Mouse (Mus musculus) 3134 (cell line): ENCODE data around the gene Phldb2.

ENCODE experiments used
- DNase-seq: peaks from one replicate; pipeline ENCODE4 v3.0.0-alpha.2; 2011; ENCODE audit warnings: low spot score; ENCODE audit not compliant: insufficient read length; ENCODE audit errors: extremely low read depth

Gene Phldb2

GRCm38 (mm10) chr16:45894998-45895397 lies 58.4 kb downstream of the Phldb2 start:
- DNase-seq, result no peak

DNA sequence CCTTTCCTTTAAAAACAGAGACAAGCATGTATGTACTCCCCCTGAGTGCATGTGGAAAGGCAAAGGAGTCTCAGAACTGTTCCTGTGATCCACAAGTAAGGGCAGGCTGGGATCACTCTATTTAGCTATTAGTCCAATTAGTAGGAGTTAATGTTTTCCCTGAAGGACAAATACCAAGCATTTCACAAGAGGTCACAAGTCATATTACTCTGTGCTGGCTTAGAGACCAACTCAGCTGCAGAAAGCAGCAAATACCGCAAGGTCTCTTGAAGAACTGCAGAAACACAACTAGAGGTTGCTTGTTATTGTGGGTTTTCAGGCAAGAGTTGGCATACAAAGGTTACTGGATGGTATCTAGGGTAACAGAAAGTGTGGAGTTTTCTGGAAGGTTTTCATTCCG lies 59.6 kb downstream of the Phldb2 start:
- no peak for DNase-seq

GRCm38 (mm10) chr16:45892928-45893327 lies 60.5 kb downstream of the Phldb2 start:
- DNase-seq, result peak; percentile 70

DNA sequence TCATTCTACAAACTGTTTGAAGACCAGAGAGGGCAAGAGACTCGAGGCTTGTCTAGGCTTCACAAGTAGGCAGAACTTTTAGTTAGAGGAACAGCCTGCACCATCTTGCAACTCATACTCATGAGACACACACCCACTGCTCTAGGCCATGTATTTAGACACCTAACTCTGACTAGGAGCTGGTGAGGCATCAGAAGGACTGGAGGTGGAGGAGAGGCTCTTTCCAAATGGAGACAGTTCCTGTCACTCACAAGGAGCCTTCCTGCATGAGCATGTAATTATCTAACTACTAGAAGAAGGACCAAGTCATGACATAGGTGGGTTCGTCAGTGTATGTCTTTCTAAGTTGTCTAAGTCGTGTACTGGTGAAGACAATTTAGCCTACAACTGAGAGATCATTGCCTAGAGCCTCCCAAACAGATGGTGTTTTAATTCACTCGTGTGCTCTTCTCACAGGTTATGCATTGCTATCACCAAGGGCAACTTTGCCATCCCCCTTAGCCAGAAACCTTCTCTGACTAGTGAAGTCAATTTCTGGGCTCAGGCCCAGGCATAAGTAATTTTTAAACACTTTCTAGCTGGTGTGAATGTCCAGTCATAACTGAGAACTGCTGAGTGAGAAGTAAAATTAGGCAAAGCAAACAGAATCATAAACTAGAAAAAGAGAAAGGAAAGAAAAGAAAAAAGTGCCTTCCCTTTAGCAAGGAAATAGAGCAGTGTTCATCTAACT lies 62.8 kb downstream of the Phldb2 start:
- no peak for DNase-seq

- DNase-seq, result no peak
Measured at GRCm38 (mm10) chr16:45889636-45890035, 63.8 kb downstream of the Phldb2 start.

- DNase-seq, result peak; percentile 45
Measured at GRCm38 (mm10) chr16:45886599-45886998, 66.8 kb downstream of the Phldb2 start.

DNA sequence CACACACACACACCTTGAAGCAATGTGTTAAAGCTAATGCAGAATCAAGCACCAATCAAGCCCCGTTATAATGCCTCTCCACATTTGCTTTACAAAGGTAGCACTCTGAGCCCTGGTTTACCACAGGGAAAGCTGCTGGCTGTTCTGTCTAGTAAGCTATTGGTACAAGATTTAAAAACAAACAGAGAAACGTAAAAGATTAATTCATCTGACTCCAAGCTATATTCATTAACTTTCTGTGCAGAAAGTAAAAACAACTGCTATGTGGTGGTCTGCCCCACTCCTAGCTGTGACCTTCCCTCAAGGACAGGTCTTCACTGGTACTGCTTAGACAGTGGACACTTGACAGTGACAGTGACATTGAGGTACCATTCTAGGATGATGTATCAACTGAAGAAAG lies 69.2 kb downstream of the Phldb2 start:
- no peak for DNase-seq

GRCm38 (mm10) chr16:45881177-45881832 lies 72.1 kb downstream of the Phldb2 start:
- DNase-seq, result no peak

DNA sequence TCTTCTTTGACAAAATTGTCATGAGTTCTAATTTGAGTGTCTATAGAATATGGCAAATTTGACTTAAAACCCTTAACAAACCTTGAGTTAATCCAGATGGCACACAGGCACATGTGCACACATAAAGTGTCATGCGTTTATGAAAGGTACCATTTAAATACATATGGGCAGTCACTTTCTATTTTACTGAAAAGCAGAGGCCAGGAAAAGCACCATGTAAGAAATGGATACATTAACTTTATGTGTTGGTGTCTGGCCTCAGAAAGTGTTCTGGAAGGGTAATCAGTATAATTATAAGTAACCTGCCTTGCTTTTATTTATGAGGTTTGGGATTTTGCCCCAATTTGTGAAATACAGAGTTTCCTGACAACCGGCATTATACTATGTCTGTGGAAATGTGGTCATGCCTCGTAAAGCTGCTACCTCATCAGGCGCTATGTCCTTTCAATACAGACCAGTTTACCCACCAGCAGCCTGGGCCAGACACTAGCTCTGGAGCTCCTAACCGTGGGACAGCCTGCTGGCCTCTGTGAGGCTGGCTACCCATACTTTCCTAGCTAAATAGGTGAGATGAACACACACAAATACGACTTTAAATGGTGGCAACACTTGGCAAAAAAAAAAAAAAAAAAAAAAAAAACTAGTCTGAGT lies 73.2 kb downstream of the Phldb2 start:
- DNase-seq, result no peak

DNA sequence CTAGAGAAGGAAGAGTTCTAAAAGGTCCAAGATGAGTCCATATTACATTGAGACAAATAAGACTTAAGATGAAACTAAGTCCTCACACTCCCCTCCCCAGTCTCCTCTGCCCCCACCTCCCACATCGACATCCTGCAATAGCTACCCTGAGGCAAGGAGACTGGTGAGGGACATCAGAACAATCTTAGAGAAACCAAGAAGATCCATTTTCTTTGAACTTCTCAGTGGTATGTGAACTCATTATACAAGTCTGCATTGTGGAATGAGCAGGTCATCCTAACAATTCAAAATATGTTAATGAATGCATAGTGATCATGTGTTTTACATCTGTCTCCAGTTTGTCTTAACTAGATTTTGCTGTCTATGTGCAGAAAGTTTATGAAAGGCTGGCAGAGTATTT lies 75.7 kb downstream of the Phldb2 start:
- DNase-seq, result no peak

- no peak for DNase-seq
Measured at GRCm38 (mm10) chr16:45877171-45877570, 76.2 kb downstream of the Phldb2 start.

DNA sequence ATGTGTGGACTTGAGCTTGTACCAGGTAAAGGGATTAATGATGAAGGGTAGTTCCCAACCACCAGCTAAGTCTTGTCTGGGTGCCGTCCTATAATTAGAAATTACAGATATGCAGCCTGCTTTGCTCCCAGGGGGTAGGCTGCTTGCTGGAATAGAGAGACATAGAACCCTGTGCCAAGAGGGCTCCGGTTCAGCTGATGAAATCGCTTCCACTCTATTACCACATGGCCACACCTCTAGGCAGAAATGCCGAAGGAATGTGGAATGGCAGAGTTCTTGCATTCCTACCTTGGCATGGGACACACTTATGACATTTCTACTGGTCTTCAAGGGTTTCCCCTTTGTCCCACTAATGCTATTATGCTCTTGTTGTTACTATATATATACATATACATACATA lies 80.0 kb downstream of the Phldb2 start:
- peak; percentile 64 for DNase-seq

DNA sequence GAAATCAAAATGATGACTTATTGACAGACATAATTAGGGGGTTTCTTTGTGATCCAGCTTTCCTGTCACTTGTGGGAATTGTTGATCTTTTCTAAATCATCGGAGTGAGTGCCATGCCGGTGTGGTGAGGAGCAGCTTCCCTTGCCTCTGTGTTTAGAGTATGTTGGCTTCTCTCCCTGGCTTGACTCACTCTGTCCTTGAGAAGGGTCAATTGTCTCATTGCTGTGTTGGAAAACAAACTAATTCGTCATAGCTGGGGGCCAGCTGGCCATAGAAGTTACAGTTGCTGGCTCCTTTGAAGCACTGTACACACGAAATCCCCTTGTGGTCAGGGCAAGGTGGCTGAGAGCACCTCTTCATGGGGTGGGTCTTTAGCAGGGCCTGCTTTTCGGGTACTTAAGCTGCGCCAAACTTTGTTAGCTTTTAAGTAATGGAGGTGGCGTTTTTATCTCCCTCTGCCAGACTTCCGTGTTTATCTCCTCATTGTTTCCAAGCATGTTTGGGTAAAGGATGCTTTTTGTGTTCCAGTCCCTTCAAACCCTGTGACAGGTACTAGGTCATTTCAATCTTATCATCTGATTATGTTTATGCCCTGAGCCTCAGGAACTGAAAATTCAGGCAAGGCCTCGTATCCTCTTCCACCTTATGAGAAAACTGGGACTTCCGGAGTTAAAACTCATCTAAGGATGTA lies 82.0 kb downstream of the Phldb2 start:
- DNase-seq, result peak; percentile 62

DNA sequence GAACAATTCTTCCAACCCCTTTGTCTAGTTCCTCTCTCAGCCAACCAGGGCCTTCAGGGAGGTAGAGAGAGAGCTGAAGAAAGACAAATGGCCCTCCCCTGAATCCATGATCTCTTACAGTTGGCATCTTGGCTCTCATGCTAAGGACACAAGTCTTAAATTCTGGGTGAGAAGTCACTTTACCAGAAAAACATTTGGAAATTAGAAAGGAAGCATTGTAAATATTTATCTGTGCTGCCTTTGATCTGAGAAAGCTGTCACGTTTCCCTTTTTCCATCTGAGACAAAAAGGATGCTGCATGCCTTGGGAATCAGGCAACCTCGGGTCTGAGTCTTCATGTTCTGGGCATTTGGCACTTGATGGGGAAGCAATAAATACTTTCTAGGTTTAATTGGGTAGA lies 82.7 kb downstream of the Phldb2 start:
- DNase-seq, result no peak

DNA sequence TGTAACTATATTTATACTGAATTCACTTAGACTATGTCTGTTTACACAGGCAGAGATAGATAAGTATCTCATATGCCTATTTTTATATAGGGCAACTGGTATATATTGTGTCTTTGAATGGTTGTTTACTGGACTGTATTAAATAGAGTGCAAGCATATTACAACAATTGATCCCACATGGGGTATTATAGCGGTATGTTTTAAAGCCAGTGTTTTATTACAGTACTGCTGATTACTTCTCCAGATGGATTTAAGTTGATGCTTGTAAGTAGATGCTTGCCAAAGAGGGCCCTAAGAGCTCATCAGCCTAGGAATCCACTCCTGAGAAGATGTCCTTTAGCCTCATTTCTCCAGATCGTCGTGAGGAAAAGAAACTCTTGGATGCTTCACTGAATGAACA lies 84.4 kb downstream of the Phldb2 start:
- DNase-seq, result no peak

DNA sequence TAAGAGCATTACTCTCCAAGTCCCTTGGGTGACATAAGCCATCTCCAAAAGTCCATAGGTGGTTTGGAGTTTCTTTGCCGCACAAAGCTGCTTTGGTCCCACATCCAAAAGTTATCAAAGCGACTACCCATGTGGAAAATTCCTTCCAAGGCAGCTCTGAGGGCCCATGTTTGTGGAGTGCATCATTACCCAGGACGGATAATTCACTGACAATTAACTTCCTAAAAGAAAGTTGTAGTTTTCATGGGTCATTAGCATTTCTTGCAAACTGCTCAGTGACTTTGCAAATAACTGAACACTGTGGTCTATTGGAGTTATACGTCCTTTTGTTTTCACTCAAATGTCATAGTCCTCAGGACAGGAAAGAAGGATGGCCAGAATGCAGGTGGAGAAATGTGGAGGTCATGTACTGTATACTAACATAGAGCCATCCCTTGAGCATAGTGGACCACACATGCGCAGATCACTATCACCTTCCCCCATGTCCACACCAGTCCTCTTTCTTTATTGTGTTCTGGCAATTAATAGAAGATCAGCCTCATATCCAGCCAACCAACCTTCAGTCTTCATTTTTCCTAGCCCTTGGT lies 96.0 kb downstream of the Phldb2 start:
- no peak for DNase-seq

- DNase-seq, result no peak
Measured at GRCm38 (mm10) chr16:45854499-45854898, 98.9 kb downstream of the Phldb2 start.

DNA sequence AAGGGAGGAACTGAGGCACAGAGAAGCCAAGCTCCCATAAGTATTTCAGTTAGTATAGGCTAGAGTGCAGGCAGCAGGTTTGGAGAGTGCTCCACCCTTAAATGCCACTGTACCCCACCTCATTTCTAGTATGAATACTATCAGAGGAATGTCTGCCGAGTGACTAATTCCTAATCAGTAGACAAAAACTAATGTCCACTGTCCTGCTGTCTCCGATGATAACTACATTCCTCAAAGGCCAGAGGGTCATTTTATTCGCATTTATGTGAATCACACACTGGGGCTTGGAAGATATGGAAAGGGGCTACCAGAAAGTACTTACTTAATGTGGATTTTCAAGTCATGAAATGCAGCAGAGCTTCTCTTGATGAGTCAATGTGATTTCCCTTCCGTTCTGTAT lies 104.4 kb downstream of the Phldb2 start:
- DNase-seq, result no peak

DNA sequence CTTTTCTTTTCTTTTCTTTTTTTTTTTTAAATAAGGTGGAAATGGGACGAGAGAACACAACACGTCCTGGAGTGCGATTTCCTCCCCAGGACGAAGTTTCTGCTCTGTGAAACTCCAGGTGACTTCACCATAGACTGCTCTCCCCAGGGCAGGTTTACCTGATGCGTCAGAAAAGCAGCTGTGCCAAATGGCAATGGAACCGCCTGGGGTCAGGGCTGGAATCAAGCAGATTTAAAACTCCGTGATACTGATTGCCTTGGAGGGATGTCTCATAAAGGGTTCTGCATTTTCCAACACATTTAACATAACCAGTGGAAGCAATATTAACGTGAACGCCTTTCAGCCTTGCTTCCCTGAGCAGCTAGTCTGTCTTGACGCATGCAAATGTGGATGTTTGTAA lies 108.5 kb downstream of the Phldb2 start:
- no peak for DNase-seq

DNA sequence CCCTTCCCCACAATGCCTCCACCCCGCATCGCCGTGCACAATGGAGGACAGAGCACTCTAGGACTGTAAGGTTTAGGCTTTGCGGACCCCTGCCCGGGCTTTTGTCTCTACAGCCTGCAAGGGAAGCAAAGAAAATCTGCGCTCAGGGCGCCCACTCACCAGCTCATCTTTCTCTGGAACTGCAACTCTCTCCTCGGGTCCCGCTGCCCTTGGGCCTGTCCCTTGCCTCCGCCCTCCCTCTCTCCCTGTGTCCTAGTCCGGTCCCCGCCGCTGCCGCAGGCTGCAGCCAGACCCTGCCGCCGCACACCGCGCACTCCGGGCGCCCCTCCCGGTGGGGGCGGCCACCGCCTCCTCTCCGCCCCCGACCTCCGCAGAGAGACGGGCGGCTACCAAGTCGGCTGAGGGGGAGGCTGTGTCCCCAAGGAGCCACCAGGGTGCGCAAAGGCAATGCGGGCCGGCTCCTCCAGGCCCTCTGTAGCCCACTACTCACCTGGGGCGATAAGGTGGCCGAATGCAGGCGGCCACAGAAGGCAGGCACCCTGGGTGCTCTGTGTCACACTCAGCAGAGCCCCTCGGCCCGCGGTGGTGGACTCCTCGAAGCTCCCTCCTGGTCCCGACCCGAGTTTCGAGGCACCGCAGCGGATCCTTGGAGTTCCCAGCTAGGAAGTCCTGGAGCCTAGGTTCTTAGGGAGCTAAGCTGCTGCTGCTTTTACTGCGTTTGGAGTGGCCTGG lies 109.2 kb downstream of the Phldb2 start:
- peak; percentile 91 for DNase-seq
